Mouse (Mus musculus): Measurements from ENCODE around the gene Enox1. TPM values are rescaled to one million over a fixed set of nuclear protein-coding genes. Genes with fewer than 3 reads are reported as not detected.

Gene Enox1
- polyA plus RNA-seq, 1 experiment from 2014 or later = 18.3 TPM

- DNase-seq (ENCODE audit: low spot score) = no peak
- Histone ChIP-seq H3K27ac (ENCODE audit: low read depth, low read length) (no peak overlapping the region), H3K36me3 (ENCODE audit: control insufficient read depth, insufficient read depth, low read length) (no peaks in the 10 kb centered on the region), H3K4me1 (replicated peaks; ENCODE audit: control insufficient read depth, insufficient read depth, low read length) (no peaks in the 10 kb centered on the region), H3K9ac (ENCODE audit: low read depth, low read length) (no peak overlapping the region), H3K4me2 (replicated peaks; ENCODE audit: low read depth, low read length) (no peak overlapping the region), H3K9me3 (ENCODE audit: control insufficient read depth, low read length) (no peaks in the 10 kb centered on the region), H3K27me3 (ENCODE audit: control insufficient read depth, insufficient read depth, low read length) (no peaks in the 10 kb centered on the region), H3K4me3 (ENCODE audit: low read depth, low read length) (no peak overlapping the region)
- 57% methylated on average over 4 of the region's 4 CpGs for WGBS
- ATAC-seq (ENCODE audit: low FRiP score) = no peak
Observed at GRCm38 (mm10) chr14:77297039-77297438, 140.5 kb downstream of the Enox1 start.

DNA sequence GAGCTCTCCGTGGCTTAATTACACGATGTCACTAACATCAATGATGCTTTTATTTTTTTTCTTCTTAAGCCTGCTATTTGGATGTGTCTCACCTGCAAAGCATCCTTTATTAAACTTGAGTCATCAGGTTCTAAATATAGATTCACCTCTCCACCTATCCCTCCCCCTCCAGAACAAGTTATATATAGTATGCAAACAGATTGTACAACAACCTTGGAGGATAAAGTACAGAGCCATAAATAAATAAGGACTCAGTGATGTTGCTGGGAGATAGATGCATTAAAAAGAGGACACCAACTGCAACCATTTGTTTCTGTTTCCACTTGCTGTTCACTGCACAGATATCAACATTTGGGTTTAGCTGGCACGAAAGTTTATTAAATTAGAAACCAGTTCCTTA is 141.8 kb downstream of the Enox1 start:
- Histone ChIP-seq H3K36me3 (ENCODE audit: control insufficient read depth, insufficient read depth, low read length) (no peaks in the 10 kb centered on the region), H3K9me3 (ENCODE audit: control insufficient read depth, low read length) (no peaks in the 10 kb centered on the region), H3K9ac (ENCODE audit: low read depth, low read length) (no peak overlapping the region), H3K27ac (ENCODE audit: low read depth, low read length) (no peak overlapping the region), H3K4me2 (replicated peaks; ENCODE audit: low read depth, low read length) (no peak overlapping the region), H3K4me1 (replicated peaks; ENCODE audit: control insufficient read depth, insufficient read depth, low read length) (no peaks in the 10 kb centered on the region), H3K4me3 (ENCODE audit: low read depth, low read length) (no peak overlapping the region), H3K27me3 (ENCODE audit: control insufficient read depth, insufficient read depth, low read length) (no peaks in the 10 kb centered on the region)
- ATAC-seq (ENCODE audit: low FRiP score) (no peak), DNase-seq (ENCODE audit: low spot score) (no peak)
- 97% methylated on average over 3 of the region's 3 CpGs for WGBS

DNA sequence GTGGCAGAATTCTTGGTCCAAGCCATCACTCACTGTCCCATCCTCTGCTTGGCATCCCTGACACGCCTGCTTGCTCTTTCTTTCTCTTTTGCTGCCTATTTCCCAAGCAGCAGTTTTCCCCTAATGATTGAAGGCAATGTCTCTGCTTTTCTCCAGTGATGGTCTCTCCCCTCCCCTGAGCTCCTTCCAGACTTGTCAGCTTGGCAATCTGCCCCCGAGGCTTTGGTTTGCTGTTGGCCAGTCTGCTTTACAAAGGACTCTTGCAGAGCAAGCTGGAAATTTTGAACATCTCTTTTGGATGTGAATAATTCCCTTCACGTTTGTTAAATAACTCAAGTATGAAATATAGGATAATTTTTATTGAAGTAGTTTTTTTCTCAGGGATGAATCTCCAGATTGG is 153.0 kb downstream of the Enox1 start:
- ATAC-seq (ENCODE audit: low FRiP score) = no peak
- Histone ChIP-seq H3K9me3 (ENCODE audit: control insufficient read depth, low read length) (no peaks in the 10 kb centered on the region), H3K4me2 (replicated peaks; ENCODE audit: low read depth, low read length) (no peak overlapping the region), H3K9ac (ENCODE audit: low read depth, low read length) (no peak overlapping the region), H3K27me3 (ENCODE audit: control insufficient read depth, insufficient read depth, low read length) (no peaks in the 10 kb centered on the region), H3K36me3 (ENCODE audit: control insufficient read depth, insufficient read depth, low read length) (no peaks in the 10 kb centered on the region), H3K4me1 (replicated peaks; ENCODE audit: control insufficient read depth, insufficient read depth, low read length) (no peaks in the 10 kb centered on the region), H3K27ac (ENCODE audit: low read depth, low read length) (no peak overlapping the region), H3K4me3 (ENCODE audit: low read depth, low read length) (no peak overlapping the region)
- no peak for DNase-seq (ENCODE audit: low spot score)
- 70% methylated on average over 3 of the region's 3 CpGs for WGBS

DNA sequence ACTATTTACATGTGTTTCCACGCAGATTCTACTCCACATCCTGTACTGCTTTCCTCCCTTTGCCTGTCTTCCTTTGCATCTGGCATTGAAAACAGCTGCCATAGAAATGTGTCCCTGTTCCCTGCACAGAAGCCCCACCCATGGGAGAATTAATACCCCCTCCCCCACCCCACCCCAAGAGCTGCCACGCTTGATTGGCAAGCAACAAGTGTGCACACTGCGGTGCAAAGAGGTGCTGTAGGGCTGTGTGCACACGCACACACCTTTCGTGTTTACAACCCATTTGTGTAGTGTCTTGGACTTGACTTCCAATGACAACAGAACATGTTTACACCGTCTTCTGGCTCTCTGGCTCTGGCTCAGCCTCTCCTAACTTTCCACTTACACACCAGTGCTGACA is 154.9 kb downstream of the Enox1 start:
- ATAC-seq (ENCODE audit: low FRiP score) (no peak), DNase-seq (ENCODE audit: low spot score) (no peak)
- Histone ChIP-seq H3K4me2 (replicated peaks; ENCODE audit: low read depth, low read length) (no peak overlapping the region), H3K9ac (ENCODE audit: low read depth, low read length) (no peak overlapping the region), H3K9me3 (ENCODE audit: control insufficient read depth, low read length) (no peaks in the 10 kb centered on the region), H3K27ac (ENCODE audit: low read depth, low read length) (no peak overlapping the region), H3K36me3 (ENCODE audit: control insufficient read depth, insufficient read depth, low read length) (no peaks in the 10 kb centered on the region), H3K27me3 (ENCODE audit: control insufficient read depth, insufficient read depth, low read length) (no peaks in the 10 kb centered on the region), H3K4me3 (ENCODE audit: low read depth, low read length) (no peak overlapping the region), H3K4me1 (replicated peaks; ENCODE audit: control insufficient read depth, insufficient read depth, low read length) (no peaks in the 10 kb centered on the region)
- WGBS = 85% methylated on average over 6 of the region's 6 CpGs

DNA sequence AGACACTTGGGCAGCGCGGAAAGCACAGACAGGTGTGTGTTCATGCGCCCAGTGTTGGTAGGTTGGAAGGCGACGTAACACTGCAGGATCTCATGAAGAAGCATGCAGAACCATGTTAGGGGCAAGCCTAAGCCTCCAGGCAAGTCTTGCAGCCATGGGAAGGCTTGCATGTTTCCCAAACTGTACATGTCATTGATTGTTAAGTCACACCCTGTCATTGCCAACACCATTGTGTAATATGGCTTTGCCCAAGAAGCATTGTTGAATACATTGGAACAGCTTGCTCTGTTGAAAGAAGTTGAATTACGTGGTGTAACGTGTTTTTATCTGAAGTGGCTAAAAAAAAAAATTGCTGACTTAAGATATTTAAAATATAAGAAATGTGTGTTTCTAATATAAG is 162.8 kb downstream of the Enox1 start:
- H3K4me3 ChIP-seq (ENCODE audit: low read depth, low read length) = no peak overlapping the region
- no peak overlapping the region for H3K4me2 ChIP-seq (replicated peaks; ENCODE audit: low read depth, low read length)
- no peaks in the 10 kb centered on the region for H3K36me3 ChIP-seq (ENCODE audit: control insufficient read depth, insufficient read depth, low read length)
- no peaks in the 10 kb centered on the region for H3K4me1 ChIP-seq (replicated peaks; ENCODE audit: control insufficient read depth, insufficient read depth, low read length)
- H3K9ac ChIP-seq (ENCODE audit: low read depth, low read length) = no peak overlapping the region
- no peak for ATAC-seq (ENCODE audit: low FRiP score)
- no peaks in the 10 kb centered on the region for H3K9me3 ChIP-seq (ENCODE audit: control insufficient read depth, low read length)
- WGBS = 94% methylated on average over 7 of the region's 7 CpGs
- H3K27me3 ChIP-seq (ENCODE audit: control insufficient read depth, insufficient read depth, low read length) = no peaks in the 10 kb centered on the region
- no peak for DNase-seq (ENCODE audit: low spot score)
- H3K27ac ChIP-seq (ENCODE audit: low read depth, low read length) = no peak overlapping the region

GRCm38 (mm10) chr14:77324348-77324747 is 167.8 kb downstream of the Enox1 start:
- 86% methylated on average over 2 of the region's 2 CpGs for WGBS
- Histone ChIP-seq H3K4me2 (replicated peaks; ENCODE audit: low read depth, low read length) (no peak overlapping the region), H3K9me3 (ENCODE audit: control insufficient read depth, low read length) (no peaks in the 10 kb centered on the region), H3K9ac (ENCODE audit: low read depth, low read length) (no peak overlapping the region), H3K36me3 (ENCODE audit: control insufficient read depth, insufficient read depth, low read length) (no peaks in the 10 kb centered on the region), H3K4me3 (ENCODE audit: low read depth, low read length) (no peak overlapping the region), H3K27me3 (ENCODE audit: control insufficient read depth, insufficient read depth, low read length) (no peaks in the 10 kb centered on the region), H3K27ac (ENCODE audit: low read depth, low read length) (no peak overlapping the region), H3K4me1 (replicated peaks; ENCODE audit: control insufficient read depth, insufficient read depth, low read length) (no peaks in the 10 kb centered on the region)
- ATAC-seq (ENCODE audit: low FRiP score) (no peak), DNase-seq (ENCODE audit: low spot score) (no peak)

- DNase-seq (ENCODE audit: low spot score) (no peak), ATAC-seq (ENCODE audit: low FRiP score) (no peak)
Observed at GRCm38 (mm10) chr14:77327693-77328092, 171.1 kb downstream of the Enox1 start.

DNA sequence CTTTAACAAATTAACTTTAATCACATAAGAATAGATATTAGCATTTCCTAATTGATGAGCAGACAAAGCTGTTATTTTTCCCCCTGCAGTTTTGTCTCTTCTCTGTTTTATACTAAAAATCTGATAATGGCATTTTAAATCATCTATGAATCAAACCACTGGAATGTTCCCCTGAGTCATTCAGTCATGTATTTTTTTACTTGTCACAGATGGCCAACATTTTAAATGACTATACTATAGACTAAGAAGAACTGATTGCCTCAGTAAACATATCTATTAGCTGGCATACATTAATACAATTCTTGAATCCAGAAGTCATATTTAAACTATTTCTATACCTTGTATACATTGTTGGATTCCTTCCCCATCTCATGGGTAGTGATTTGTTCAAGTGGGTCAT is 173.2 kb downstream of the Enox1 start:
- Histone ChIP-seq H3K4me1 (replicated peaks; ENCODE audit: control insufficient read depth, insufficient read depth, low read length) (no peaks in the 10 kb centered on the region), H3K4me2 (replicated peaks; ENCODE audit: low read depth, low read length) (no peak overlapping the region), H3K27me3 (ENCODE audit: control insufficient read depth, insufficient read depth, low read length) (no peaks in the 10 kb centered on the region), H3K27ac (ENCODE audit: low read depth, low read length) (no peak overlapping the region), H3K9ac (ENCODE audit: low read depth, low read length) (no peak overlapping the region), H3K4me3 (ENCODE audit: low read depth, low read length) (no peak overlapping the region), H3K9me3 (ENCODE audit: control insufficient read depth, low read length) (no peaks in the 10 kb centered on the region), H3K36me3 (ENCODE audit: control insufficient read depth, insufficient read depth, low read length) (no peaks in the 10 kb centered on the region)
- DNase-seq (ENCODE audit: low spot score) (no peak), ATAC-seq (ENCODE audit: low FRiP score) (no peak)

More at GRCm38 (mm10) chr14:77327693-77328092, 171.1 kb downstream of the Enox1 start:
- no peak overlapping the region for H3K4me3 ChIP-seq (ENCODE audit: low read depth, low read length)
- WGBS = 77% methylated on average over 3 of the region's 3 CpGs
- H3K9ac ChIP-seq (ENCODE audit: low read depth, low read length) = no peak overlapping the region
- H3K9me3 ChIP-seq (ENCODE audit: control insufficient read depth, low read length) = no peaks in the 10 kb centered on the region
- H3K27me3 ChIP-seq (ENCODE audit: control insufficient read depth, insufficient read depth, low read length) = no peaks in the 10 kb centered on the region
- H3K27ac ChIP-seq (ENCODE audit: low read depth, low read length) = no peak overlapping the region
- no peak overlapping the region for H3K4me2 ChIP-seq (replicated peaks; ENCODE audit: low read depth, low read length)
- H3K4me1 ChIP-seq (replicated peaks; ENCODE audit: control insufficient read depth, insufficient read depth, low read length) = no peaks in the 10 kb centered on the region
- no peaks in the 10 kb centered on the region for H3K36me3 ChIP-seq (ENCODE audit: control insufficient read depth, insufficient read depth, low read length)

DNA sequence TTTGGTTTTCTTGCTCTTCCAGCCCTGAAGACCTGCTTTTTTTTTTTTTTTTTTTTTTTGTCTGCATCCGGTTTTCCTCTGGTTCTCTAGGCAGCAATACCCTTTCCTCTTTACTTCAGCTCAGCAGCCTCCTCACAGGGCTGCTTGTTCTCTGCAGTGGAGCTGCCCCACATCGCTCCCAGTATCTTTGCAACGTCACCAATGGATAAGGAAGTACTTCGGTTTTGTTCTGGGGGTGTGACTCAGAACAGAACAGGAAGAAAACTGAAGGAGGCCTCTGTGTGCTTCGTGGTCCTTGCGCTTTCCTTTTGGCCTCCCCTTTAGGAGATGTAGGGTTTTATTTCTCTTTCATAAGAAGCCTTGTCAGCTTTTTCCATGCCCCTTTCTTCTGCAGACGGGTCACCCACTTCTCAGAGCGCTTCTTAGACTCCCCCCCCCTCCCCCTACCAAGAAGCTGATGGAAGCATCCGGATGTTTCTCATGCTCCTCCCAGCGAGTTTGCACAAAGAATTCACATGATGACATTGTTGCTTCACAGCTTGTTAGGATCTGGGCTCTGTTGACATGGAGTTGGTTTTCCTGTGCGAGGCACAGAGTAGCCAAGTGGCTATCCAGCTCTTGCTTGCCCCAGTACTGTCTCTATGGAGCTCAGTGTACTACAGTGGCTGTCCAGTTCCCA is 187.2 kb downstream of the Enox1 start:
- no peak overlapping the region for H3K4me2 ChIP-seq (replicated peaks; ENCODE audit: low read depth, low read length)
- no peak overlapping the region for H3K4me3 ChIP-seq (ENCODE audit: low read depth, low read length)
- WGBS = 76% methylated on average over 11 of the region's 11 CpGs
- DNase-seq (ENCODE audit: low spot score) = no peak
- no peak for ATAC-seq (ENCODE audit: low FRiP score)
- no peaks in the 10 kb centered on the region for H3K27me3 ChIP-seq (ENCODE audit: control insufficient read depth, insufficient read depth, low read length)
- H3K9me3 ChIP-seq (ENCODE audit: control insufficient read depth, low read length) = no peaks in the 10 kb centered on the region
- no peak overlapping the region for H3K27ac ChIP-seq (ENCODE audit: low read depth, low read length)
- H3K9ac ChIP-seq (ENCODE audit: low read depth, low read length) = no peak overlapping the region
- H3K4me1 ChIP-seq (replicated peaks; ENCODE audit: control insufficient read depth, insufficient read depth, low read length) = no peaks in the 10 kb centered on the region
- H3K36me3 ChIP-seq (ENCODE audit: control insufficient read depth, insufficient read depth, low read length) = no peaks in the 10 kb centered on the region

Measured in hindbrain, embryonic 11.5 days (tissue).